Mouse (Mus musculus) testis, postnatal 10 days (tissue): ENCODE measurements around the gene Pax7.

Experiments
- DNase-seq: peaks from one replicate; pipeline ENCODE4 v3.0.0; 2021; ENCODE audit warnings: low spot score

Pax7 gene

GRCm38 (mm10) chr4:139830581-139831387, 2.5 kb downstream of the Pax7 start:
- no peak for DNase-seq

GRCm38 (mm10) chr4:139830053-139830452, 3.3 kb downstream of the Pax7 start:
- no peak for DNase-seq

GRCm38 (mm10) chr4:139828871-139829590, 4.3 kb downstream of the Pax7 start:
- no peak for DNase-seq

- no peak for DNase-seq
Observed at GRCm38 (mm10) chr4:139828283-139828678, 5.0 kb downstream of the Pax7 start.

- no peak for DNase-seq
Observed at GRCm38 (mm10) chr4:139827501-139828282, 5.6 kb downstream of the Pax7 start.

GRCm38 (mm10) chr4:139826231-139826630, 7.1 kb downstream of the Pax7 start:
- no peak for DNase-seq

- DNase-seq: no peak
Observed at GRCm38 (mm10) chr4:139825326-139826112, 7.8 kb downstream of the Pax7 start.

GRCm38 (mm10) chr4:139824572-139825325, 8.6 kb downstream of the Pax7 start:
- DNase-seq: no peak

- no peak for DNase-seq
Observed at GRCm38 (mm10) chr4:139823870-139824472, 9.4 kb downstream of the Pax7 start.

GRCm38 (mm10) chr4:139823138-139823869, 10.0 kb downstream of the Pax7 start:
- no peak for DNase-seq

GRCm38 (mm10) chr4:139822214-139823137, 10.9 kb downstream of the Pax7 start:
- DNase-seq: no peak

GRCm38 (mm10) chr4:139821491-139822160, 11.7 kb downstream of the Pax7 start:
- no peak for DNase-seq

GRCm38 (mm10) chr4:139821071-139821470, 12.3 kb downstream of the Pax7 start:
- DNase-seq: no peak

- DNase-seq: no peak
Observed at GRCm38 (mm10) chr4:139819411-139820030, 13.8 kb downstream of the Pax7 start.

- DNase-seq: no peak
Observed at GRCm38 (mm10) chr4:139818163-139818562, 15.2 kb downstream of the Pax7 start.

GRCm38 (mm10) chr4:139813371-139813960, 19.9 kb downstream of the Pax7 start:
- DNase-seq: no peak

GRCm38 (mm10) chr4:139811901-139812300, 21.4 kb downstream of the Pax7 start:
- no peak for DNase-seq
